Mouse (Mus musculus) forebrain, embryonic 16.5 days (tissue): ENCODE data around the gene 4930507D05Rik. TPM values are rescaled to one million over a fixed set of nuclear protein-coding genes. Genes with fewer than 3 reads are reported as not detected.

Experiments
- ATAC-seq: fragments of 200-750 bp; cut with Nextera tagmentation; 2 replicates; pipeline ENCODE4 v1.8.0; 2017; ENCODE audit warnings: mild to moderate bottlenecking, moderate library complexity
- H3K27ac ChIP-seq: fragments of 300-500 bp; sonication (generic); 2 replicates; pipeline ENCODE4 v1.5.1; 2014; ENCODE audit warnings: low read length, control low read depth
- H3K27me3 ChIP-seq: fragments of 300-500 bp; sonication (generic); replicated peaks from 2 replicates; pipeline ENCODE4 v1.6.1; 2014; ENCODE audit warnings: low read length; ENCODE audit not compliant: control insufficient read depth, insufficient read depth
- H3K36me3 ChIP-seq: fragments of 300-500 bp; sonication (generic); 2 replicates; pipeline ENCODE4 v1.6.1; 2014; ENCODE audit not compliant: control insufficient read depth, insufficient read depth
- H3K4me1 ChIP-seq: fragments of 300-500 bp; sonication (generic); replicated peaks from 2 replicates; pipeline ENCODE4 v1.6.1; 2014; ENCODE audit warnings: low read length; ENCODE audit not compliant: control insufficient read depth, insufficient read depth
- H3K4me2 ChIP-seq: fragments of 300-500 bp; sonication (generic); 2 replicates; pipeline ENCODE4 v1.6.1; 2014; ENCODE audit warnings: mild to moderate bottlenecking, low read length, control low read depth
- H3K4me3 ChIP-seq: fragments of 300-500 bp; sonication (generic); replicated peaks from 2 replicates; pipeline ENCODE4 v1.5.1; 2014; ENCODE audit warnings: mild to moderate bottlenecking, low read length, control low read depth
- H3K9ac ChIP-seq: fragments of 300-500 bp; sonication (generic); replicated peaks from 2 replicates; pipeline ENCODE4 v1.6.1; 2014; ENCODE audit warnings: low read depth, low read length, control low read depth
- H3K9me3 ChIP-seq: fragments of 300-500 bp; sonication (generic); 2 replicates; pipeline ENCODE4 v1.6.1; 2016; ENCODE audit warnings: low read length; ENCODE audit not compliant: control insufficient read depth
- WGBS: fragments of 180-500 bp; shearing (Covaris S2); extraction: QIAGEN DNeasy Blood & Tissue Kit; methylation state at CpG from one replicate; pipeline ENCODE4 v1.1.7; 2014; 5-methylcytosine and 5-hydroxymethylcytosine counted together
- polyA plus RNA-seq: library from polyadenylated mRNA; unstranded; fragments of >200 nt; fragmentation: Nextera tagmentation; extraction: Ambion mirVana; gene quantifications from 2 replicates; pipeline ENCODE4 v1.2.1, GENCODE M21; 2015

4930507D05Rik gene
- polyA plus RNA-seq, 1 experiment from 2014 or later: 0.81 TPM

DNA sequence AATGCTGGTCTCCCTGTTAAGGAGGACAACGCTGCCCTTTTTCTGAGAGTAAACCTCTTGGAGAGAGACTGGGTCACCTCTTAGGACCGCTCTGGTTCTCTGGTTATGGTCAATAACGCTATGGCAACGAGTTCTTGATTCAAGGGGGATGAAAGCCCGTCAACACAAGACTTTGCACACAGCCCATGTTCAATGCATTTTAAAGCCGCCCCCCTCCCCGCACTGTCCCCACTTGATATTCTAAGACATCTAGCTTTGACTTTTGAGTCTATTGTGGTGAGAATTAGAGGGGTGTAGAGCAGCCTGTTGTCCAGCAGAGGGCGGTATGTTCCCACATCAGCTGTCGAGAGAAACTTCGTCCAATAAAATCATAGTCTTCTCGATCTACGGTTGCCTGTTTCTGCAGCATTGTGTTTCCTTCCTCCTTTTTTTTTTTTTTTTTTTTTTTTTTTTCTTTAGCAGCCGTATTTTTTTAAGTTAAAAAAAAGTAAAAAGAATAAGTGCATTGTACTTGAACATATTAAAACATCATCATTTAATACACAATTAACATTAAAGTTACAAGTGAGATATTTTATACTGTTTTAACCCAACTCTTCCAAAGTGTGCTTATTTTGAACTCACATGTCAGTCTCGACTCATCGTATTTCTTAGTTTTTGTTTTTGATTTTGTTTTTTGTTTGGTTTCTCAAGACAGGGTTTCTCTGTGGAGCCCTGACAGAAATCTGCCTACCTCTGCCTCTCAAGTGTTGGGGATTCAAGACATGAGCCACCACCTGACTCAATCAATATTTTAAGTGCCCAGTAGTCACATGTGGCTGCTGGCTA is 51.0 kb downstream of the 4930507D05Rik start:
- H3K27me3 ChIP-seq: no peaks in the 10 kb centered on the region
- WGBS: 24% methylated on average over 15 of the region's 15 CpGs
- H3K9ac ChIP-seq: no peak overlapping the region
- no peaks in the 10 kb centered on the region for H3K9me3 ChIP-seq
- no peaks in the 10 kb centered on the region for H3K4me1 ChIP-seq
- H3K27ac ChIP-seq: no peak overlapping the region
- H3K4me2 ChIP-seq: no peak overlapping the region
- H3K4me3 ChIP-seq: no peak overlapping the region
- H3K36me3 ChIP-seq: no peaks in the 10 kb centered on the region
- peak; percentile 55 for ATAC-seq

Other genes starting within 250 kb of the 4930507D05Rik start
- 13.9 and 15.4 TPM in 2 replicates for gene Tspan15, start 218.2 kb upstream of the 4930507D05Rik start, polyA plus RNA-seq
- not detected in 2 replicates for gene Tacr2, start 197.1 kb upstream of the 4930507D05Rik start, polyA plus RNA-seq
- gene Hk1, start 69.6 kb upstream of the 4930507D05Rik start, polyA plus RNA-seq: 105 and 107 TPM in 2 replicates
- 0.11 and 0.28 TPM in 2 replicates for gene Hkdc1, start 27.0 kb upstream of the 4930507D05Rik start, polyA plus RNA-seq
- gene Supv3l1, start 249 bp downstream of the 4930507D05Rik start, polyA plus RNA-seq: 21.7 and 22.7 TPM in 2 replicates
- gene Vps26a, start 37.3 kb downstream of the 4930507D05Rik start, polyA plus RNA-seq: 75.5 and 90.3 TPM in 2 replicates
- 8.6 and 9.3 TPM in 2 replicates for gene Srgn, start 78.0 kb downstream of the 4930507D05Rik start, polyA plus RNA-seq
- 71.4 and 71.8 TPM in 2 replicates for gene Kif1bp, start 129.0 kb downstream of the 4930507D05Rik start, polyA plus RNA-seq
- gene Ddx21, start 152.8 kb downstream of the 4930507D05Rik start, polyA plus RNA-seq: 18.7 and 22.9 TPM in 2 replicates
- 104 and 109 TPM in 2 replicates for gene Ddx50, start 201.7 kb downstream of the 4930507D05Rik start, polyA plus RNA-seq